Mouse (Mus musculus): ENCODE measurements at regions not wholly inside any gene's neighbourhood (a gene's known extent, or its start where the extent isn't known, plus 50 kb on each side); places are given as distances from the start of the nearest gene placed in this dataset.

DNA sequence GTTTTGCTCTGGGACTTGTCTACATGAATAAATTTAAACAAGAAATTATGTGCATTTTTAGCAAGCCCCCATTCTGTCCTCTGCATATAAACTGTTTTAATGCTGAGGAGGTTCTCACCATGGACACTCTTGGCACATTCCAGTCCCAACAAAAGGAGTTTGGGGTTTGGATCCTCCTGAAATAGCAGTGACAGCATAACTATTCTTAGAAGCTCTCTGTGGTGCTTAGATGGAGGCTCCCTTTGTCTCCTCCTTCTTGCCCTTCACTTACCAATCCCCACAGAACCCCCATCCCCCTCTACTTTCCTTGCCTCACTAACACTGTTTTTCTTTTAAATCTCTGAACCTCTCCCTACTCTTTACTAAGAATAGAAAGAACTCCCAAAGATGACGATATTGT is 208.9 kb upstream of the Nt5c1b start:
- TF ChIP-seq CTCF (IDR thresholded peaks at IDR 0.05; ENCODE audit: insufficient read depth, low read depth, low read length) (no peak), POLR2A (IDR thresholded peaks at IDR 0.05; ENCODE audit: insufficient read depth, low read depth, low read length) (no peak)

All from olfactory bulb, adult 2 months (tissue).